Mouse (Mus musculus) lung, adult 10 weeks (tissue): ENCODE results near the gene Ankrd31. TPM values are rescaled to one million over a fixed set of nuclear protein-coding genes. Genes with fewer than 3 reads are reported as not detected.

ENCODE experiments used
- polyA plus RNA-seq: library from polyadenylated mRNA; stranded (reverse); fragments of 350-450 nt; fragmentation: Illumina TruSeq; extraction: RNeasy Lipid Tissue Mini Kit (QIAGEN cat#74804); gene quantifications from one replicate; pipeline ENCODE4 v1.2.3, GENCODE M21; 2014; ENCODE audit warnings: low read depth, low replicate concordance; ENCODE audit not compliant: insufficient read depth

Ankrd31 gene
- not detected for polyA plus RNA-seq

GRCm38 (mm10) chr13:96748109-96748845 lies at the start of gene Ankrd31:
Ankrd31 (plus strand) TSS chr13:96748272.

GRCm38 (mm10) chr13:96923999-96924961 lies 176.2 kb downstream of the Ankrd31 start, which contains the start of gene Gcnt4:
Gcnt4 (plus strand) TSS chr13:96924689.

Other genes with a start within 250 kb of the Ankrd31 start
- 4.7 TPM for gene Polk, start 205.7 kb upstream of the Ankrd31 start, polyA plus RNA-seq
- 15.7 TPM for gene Col4a3bp, start 205.7 kb upstream of the Ankrd31 start, polyA plus RNA-seq
- gene Hmgcr, start 77.3 kb upstream of the Ankrd31 start, polyA plus RNA-seq = 16.8 TPM
- 0.04 TPM for gene Gcnt4, start 176.4 kb downstream of the Ankrd31 start, polyA plus RNA-seq